Mouse (Mus musculus) spleen, adult 18-20 months (tissue): Measurements from ENCODE around the gene Spg7.
A peak's percentile ranks its signal among the peaks of the same experiment; 100 is the strongest.
"Not testable (repeated sequence)": the region's sequence is repeated elsewhere in the genome, so short reads cannot be mapped to it uniquely, and the experiment has no call there.

Experiments
- DNase-seq, 2 experiments: peaks; one replicate each; pipeline ENCODE4 v3.0.0; 2022; ENCODE audit warnings: mixed read lengths in 2 of 2

Gene Spg7

DNA sequence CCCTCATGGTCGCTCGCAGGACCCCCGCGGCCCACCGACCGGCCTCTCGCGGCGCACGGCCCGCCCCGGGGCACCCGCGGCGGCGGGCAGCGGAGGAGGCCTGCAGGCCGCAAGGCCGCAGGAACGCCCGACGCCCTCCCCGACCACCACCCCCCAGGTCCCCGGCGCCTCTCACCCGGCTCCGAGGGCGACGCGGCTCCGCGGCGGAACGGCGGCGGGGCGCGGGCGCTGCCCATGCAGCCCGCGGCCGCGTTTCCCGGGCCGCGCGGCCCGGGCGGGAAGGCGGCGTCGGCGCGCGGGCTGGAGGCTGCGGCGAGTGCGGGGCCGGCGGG, 21.0 kb upstream of the Spg7 start:
- peak in 1 of 2 experiments; percentile 44 for DNase-seq

DNA sequence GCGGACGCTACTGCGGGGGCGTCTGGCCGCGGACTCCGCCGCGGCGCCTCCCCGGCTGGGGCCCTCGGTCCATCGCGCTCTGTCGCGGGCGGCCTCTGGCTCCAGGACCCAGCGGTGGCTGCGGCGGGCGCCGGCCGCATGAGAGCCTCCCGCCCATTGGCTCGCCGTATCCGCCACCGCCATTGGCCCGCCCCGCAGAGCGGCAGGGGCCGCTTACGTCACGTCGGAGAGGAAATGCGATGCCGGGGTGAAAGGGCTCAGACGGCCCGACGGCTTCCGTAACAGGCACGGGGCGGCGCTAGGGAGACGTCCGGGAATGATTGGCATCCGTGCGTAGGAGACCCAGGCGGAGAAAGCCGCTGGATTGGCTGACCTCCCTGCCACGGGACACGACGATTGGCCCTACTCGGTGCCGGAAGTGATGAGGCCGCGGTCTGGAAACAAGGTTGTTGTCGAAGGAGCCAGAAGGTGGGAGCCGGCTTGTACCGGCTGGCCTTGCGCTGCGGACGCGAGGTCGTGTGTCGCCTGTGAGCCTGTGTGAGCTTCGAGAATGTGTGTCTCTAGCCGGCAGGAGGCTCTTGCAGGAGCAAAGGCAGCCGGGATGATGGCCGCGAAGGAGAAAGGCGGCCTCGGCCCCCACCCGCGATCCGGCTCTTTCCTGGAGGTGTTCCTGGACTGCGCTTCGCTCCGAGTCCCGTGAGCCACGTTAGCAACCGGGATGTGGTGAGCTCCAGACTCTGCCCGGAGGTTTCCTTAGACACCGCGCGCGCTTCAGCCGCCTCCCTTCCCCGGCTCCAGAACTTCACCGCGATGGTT, 20.4 kb upstream of the Spg7 start, which contains the start of gene Ankrd11:
Gene Ankrd11, minus strand, starts transcription at position 120 of the 816 bp plus-strand sequence.
- peak; percentile 98 to 100 for DNase-seq

DNA sequence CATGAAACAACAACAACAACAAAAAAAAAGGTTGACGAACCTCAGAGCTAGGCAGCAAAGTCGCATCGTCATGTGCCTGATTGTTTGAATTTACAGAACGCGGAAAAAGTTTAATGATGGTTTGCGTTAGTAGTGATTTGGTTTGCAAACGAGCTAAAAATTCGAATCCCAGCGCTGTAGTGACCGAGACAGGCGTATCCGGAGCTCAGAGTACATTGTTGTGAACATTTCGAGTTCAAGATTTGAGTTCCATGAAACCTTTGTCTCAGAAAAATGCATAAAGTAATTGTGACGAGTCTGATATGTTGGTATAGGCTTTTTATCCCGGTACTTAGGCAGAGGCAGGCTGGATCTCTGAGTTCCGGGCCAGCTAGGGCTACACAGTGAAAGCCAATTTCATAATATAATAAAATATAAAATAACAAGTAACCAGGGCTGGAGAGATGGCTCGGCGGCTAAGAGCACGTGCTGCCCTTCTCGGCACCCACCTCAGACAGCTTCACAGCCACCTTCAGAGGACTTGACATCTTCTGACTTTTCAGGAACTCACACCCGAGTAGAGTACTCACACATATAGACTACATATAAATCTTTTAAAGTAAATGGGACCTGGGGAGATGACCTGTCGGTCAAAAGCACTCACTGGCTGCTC, 19.6 kb upstream of the Spg7 start:
- DNase-seq, result no peak

DNA sequence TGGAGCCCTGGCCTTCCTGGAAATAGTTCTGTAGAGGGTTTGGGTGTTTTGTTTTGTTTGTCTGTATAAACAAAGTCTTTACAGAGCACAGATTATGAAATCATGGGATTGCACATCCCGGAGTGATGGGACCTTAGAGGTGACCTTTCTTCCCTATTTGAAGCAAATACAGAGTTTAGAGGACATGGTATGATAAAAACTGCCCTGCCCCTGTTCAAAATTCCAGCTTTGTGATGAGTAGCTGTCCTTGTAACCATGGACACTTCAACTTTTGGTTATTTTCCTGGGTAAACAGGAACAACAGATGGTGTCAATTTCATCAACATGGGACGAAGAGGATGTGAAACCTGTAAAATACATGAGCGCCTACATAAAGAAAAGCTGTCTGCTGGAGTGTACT, 18.8 kb upstream of the Spg7 start:
- no peak for DNase-seq

DNA sequence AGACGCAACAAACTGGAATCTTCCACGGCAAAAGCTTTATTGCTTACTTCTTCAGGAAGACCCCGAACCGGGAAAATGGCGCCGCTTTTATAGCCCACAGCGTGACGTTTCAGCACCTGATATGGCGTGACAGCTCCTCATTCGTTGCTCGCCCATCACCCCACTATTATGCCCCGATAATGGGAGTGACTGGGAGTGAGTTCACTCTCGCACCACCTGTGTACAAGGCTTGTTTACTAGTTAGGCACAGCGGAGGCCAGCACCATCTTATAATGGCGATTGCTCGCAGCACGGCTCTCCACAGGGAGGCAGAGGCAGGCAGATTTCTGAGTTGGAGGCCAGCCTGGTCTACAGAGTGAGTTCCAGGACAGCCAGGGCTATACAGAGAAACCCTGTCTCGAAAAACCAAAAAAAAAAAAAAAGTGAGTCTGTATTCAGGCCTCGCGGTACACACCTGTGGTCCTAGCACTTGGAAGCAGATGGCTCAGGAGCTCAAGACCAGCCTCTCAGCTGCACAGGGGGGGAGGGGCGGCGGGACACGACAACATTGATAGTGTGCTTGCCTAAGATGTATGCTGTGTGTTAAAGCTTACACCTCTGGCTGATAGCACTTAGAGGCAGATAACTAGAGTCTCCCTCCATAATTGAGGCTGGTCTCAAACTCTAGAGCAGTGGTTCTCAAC, 17.9 kb upstream of the Spg7 start:
- not testable (repeated sequence) for DNase-seq

DNA sequence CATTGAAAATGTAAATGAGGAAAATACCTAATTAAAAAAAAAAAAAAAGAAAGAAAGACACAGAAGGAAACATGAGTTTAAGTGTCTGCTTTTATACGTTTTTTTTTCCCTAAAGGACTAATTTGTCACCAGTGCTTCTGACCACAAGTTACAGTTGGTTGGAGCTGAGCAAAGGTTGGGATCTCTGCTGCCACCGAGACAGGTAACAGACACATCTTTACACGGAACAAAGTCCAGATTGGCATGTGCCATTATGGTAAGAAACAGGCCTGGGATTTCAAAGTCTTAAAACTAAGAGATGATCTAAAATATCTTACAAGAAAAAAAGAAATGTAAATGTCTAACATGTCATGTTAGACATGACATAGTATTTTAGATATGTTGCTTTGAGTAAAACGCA, 16.0 kb upstream of the Spg7 start:
- no peak for DNase-seq

DNA sequence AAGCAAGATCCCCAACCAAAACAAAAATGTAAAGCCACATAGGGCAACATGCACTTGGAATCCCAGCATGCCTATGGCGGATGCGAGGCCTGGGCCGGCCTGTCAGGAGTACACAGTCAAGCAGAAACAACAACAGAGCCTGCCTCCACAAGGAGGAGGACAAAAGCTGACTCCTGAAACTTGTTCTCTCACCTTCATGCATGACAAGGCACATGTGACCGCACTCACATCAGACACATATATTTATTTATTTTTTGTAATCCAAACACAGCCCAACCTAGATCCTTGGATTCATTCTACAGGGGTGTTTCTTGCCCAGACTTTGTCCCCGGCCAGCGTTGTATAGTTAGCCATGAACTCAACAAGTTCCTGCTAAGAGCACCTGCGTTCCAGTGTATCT, 14.9 kb upstream of the Spg7 start:
- no peak for DNase-seq

DNA sequence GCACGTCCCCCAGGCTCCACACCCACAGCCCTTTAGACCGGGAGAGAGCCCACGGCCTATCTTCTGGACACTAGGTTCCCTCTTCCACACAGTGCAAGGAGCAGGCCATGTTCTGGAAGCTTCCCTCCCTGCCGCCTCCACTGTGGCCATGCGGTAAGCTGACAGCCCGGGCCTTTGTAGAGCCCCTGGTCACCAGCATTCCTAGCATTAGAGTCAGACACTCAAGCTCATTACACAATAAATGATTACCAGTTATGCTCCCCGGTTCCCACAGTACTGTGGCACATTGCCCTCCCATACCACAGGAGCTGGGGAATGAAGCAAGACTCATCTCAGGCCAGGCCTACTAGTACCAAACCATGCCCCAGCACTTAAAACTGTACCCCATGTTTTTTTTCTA, 14.3 kb upstream of the Spg7 start:
- DNase-seq, result no peak

DNA sequence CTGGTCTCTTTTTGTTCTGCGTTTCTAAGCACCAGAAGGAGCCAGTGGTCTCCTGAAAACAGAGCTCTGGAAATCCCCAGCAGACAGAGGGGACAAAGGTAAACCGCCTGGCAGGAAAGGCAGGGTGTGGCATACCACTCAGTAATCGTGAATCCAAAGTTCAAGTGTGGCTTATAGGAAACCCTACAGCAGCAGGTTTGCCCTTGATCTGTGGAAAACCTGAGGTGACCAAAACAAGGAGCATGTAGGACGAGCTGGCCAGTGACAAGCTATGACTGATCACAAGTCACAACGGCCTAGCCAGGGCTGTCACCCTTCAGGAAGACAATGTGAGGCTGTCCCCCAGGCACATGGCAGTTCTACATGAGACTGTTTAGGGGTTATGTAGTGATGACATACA, 11.3 kb upstream of the Spg7 start:
- DNase-seq, result no peak

DNA sequence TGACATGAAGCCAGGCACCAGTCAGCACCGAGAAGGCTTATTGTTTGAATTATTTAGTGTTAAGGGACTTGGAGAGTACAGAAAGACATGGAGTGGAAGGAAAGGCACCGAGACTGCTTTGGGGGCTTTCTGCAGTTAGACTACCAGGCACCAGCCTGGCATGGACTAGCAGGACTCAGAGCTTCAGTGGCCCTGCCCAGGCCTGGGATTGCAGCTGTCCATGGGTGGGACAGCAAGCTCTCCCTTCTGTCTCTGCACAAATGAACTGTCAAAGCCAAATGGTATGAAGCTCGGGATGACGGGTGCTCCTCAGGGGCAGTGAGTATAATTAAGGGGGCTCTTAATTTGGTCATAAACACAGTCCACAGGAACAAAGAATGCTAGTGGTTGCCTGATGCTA, 1.3 kb downstream of the Spg7 start:
- DNase-seq, result no peak

DNA sequence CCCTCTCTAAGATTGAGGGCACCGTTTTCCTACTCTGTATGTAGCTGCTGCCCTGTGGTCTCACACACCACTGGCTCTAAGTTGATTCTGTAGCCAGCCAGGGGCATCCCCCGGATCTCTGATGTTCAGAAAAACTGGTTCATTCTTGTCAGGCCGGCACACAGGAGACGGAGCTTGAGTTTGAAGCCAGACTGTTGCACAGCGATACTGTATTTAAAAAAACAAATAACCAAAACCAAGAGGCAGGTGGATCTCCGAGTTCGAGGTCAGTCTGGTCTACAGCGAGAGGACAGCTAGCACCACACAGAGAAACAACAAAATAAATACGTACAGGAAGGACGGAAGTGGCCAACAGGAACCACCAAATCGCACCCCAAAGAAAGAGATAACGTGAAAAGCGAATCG, 2.1 kb downstream of the Spg7 start:
- DNase-seq, result peak in 1 of 2 experiments; percentile 30

DNA sequence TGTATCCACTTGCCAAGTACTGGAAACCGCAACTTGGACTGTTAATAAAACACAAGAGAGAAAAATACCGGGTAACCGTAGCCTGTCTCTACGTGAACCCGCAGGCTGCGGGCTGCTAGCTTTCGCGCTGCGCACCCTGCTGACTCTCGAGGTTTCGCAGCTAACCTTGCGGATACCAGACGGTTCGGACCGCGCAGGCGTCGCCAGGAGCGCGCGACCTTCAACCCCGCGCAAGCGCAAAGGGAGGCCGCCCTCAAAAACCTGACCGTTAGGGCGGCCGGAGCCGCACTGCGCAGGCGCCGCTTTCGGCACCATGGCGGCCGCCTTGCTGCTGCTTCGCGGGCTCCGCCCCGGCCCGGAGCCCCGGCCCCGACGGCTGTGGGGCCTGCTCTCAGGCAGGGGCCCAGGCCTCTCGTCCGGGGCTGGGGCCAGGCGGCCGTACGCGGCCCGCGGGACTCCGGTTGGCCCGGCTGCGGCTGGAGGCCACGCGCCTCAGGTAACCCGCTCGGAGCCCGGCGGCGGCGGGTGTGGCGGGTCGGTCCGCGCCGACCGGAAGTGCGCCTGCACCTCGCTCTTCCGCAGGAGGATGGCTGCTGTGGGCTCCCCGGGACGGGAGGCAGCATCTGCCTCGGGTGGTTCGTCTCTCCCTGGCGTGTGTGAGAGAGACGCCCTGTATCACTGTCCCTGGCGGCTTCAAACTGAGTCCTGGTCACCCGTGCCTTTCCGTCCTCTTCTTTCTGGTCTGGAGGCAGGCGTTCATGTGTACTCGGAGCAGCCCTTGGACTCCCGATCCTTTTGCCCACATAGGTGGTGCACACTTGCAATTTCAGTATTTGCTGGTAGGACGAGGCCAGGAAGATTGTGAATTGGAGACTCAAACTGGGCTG, 2.7 kb downstream of the Spg7 start:
- DNase-seq, result peak; percentile 91 to 93

DNA sequence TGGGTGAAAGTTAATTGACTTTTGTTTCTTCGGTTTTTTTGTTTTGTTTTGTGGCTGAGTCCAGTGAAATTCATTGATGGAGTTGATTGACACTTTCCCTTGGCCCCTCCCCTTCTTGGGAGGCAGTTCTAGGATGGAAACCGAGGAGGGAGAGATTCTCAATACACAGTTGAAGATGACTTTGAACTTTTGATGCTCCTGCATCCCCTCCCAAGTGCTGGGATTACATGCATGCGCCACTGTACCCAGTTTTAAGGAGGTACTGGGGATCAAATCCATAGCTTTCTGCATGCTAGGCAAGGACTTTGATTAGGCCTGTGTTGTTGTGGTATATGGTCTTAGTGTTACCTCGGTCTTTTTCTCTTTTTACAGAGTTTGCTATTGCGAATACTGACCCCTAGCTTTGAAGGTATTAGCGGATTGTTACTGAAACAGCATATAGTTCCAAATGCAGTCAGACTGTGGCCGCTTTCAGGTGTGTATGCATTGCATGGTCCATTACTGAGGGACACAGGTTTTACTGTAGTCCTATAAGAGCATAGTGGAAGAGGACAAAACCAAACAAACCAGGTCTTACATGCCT, 3.5 kb downstream of the Spg7 start:
- no peak for DNase-seq

DNA sequence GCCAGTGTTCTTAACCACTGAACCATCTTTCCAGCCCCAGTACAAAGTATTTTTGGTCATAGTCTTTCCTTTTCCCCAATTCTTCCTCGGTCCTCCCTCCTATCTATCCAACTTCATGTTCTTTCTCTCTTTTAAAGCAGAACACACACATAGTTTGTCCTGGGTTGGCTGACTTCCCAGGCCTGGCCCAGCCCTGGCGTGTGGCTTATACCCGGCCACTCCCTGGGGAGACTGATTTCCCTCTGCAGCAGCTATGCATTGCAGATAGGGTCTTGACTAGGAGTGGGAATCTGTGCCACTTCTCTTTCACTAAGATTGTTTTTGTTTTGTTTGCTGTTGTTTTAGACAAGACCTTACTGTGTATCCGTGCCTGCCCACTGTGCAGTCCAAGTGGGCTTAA, 8.4 kb downstream of the Spg7 start:
- DNase-seq, result no peak

DNA sequence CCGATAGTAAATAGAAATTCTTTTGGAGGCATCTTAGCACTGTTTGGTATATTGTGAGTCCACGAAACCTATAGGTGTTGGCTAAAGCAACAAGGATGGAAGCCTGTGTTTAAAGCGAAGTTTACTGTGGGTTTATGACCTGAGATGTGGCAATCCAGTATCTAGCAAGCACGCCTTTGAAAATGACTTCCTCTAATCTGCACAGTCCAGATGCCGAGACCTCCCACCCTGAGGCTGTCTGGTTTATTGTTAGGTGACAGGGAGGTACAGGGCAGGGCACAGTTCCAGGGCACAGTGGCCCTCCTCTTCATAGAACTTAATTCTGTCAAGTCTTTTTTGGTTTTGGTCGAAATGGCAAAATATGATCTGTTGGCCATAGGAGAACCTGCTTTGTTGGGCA, 14.5 kb downstream of the Spg7 start:
- no peak for DNase-seq

DNA sequence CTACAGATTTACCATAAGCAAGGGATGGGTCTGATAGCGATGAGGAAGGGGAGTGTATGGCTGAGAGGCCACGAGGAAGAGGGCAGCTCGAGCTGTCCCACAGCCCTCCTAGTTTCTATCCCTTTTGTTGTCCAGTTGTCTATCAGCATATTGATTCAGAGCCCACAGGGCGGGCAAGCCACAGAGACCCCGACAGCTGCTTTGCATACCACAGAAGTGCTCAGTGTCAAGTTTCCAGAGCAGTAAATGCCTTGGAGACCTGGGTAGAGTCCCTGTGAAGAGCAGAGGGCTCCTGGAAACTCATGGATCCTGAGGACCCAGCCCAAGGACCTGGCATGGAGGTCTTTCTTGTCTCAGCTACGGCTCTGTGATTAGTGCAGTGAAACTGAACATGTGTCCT, 20.3 kb downstream of the Spg7 start:
- no peak for DNase-seq

DNA sequence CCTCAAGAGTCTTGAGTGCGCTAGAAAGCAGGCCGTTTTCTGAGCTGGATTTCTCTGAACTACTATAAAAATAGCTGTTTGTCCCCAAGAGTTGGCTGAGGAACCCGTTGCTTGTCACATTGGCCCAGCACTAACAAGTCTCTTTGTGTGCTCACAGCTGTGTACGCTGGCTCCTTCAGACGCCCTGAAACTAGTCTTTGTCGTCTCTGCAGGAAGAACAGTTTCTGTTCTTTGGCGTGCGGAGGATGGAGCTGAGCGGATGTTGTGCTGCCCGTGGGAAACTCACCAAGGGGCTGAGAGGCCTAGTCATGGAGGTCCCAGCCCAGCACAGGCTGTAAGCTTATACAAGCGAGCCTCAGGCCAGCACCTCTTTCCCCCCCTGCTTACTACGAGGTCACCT, 20.9 kb downstream of the Spg7 start:
- DNase-seq, result no peak

DNA sequence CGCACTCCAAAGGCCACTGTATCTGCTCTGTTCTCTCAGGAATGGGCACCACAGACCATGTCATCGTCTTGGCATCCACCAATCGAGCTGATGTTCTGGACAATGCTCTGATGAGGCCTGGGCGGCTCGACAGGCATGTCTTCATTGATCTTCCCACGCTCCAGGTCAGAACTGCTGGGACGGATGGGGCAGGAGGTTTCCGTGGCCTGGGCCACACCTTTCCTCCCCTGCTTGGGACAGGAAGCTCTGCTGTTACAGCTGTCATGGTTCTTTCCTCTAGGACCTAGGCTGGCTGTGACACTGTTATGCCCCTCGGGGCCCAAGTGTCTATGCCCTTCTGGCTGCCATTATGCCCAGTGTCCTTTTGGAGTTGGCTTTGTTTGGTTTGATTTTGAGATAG, 24.5 kb downstream of the Spg7 start:
- no peak for DNase-seq

DNA sequence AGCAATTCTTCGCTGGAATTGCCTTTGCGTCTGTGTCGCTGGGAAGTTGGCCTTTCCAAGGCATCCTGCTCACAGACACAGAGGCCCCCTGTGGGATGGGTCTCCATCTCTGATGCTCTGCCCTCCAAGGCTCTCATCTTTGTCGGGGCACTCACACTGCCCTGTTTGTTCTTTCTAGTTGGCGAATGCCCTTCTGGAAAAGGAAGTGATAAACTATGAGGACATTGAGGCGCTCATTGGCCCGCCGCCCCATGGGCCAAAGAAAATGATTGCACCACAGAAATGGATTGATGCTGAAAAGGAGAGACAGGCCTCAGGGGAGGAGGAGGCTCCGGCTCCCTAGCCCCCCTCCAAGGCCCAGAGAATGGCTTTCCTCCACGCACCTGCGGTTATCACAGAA, 34.5 kb downstream of the Spg7 start:
- no peak for DNase-seq

DNA sequence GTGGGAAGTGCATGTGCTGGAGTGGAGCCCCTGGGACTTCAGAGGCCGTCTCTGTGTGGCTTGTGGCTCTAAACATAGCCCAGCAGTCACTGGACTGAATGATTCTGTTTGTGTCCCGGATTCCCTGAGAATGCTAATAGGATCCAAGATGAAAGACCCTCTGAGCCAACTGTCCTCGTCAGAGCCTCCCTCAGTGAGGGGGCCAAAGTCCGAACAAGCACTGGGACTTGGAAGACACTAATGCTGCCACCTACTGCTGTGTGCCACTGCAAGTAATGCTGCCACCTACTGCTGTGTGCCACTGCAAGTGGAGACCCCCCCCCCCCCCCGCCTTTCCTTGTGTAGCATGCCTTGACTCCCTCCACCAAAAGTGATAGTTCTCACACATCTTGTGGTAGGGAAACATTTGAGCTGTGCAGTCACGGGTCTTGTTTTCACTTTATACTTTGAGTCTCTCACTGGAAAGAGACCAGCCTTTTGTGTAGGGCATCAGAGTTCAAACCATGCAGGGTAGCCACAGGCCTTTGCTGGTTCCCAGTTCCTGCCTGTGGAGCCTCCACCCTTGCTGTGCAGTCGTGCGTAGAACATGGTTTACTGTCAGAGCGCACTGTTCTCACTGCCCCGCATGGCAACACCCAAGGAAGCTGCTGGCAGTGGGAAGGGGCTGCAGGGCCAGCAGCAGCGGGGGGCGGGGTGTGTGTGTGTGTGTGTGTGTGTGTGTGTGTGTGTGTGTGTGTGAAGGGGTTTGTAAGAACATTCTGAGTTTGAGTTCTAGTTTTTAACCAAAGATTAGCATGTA, 35.2 kb downstream of the Spg7 start:
- peak in 1 of 2 experiments; percentile 25 for DNase-seq

DNA sequence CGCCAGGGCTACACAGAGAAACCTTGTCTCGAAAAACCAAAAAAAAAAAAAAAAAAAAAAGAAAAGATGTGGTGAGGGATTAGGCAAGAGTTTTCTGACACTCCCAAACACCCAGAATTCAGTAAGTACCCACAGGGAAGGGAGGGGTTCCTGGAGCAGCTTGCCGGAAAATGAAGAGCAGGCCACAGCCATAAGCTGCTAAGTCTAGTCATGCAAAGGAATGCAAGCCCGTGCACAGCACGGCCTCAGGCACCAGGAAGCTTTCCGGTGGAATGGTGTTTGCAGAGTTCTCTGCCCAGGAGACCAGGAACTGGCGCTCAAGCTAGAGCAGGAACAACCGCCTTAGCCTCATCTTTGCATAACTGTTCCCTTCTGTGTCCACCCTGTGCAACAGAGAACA, 37.5 kb downstream of the Spg7 start:
- no peak for DNase-seq

DNA sequence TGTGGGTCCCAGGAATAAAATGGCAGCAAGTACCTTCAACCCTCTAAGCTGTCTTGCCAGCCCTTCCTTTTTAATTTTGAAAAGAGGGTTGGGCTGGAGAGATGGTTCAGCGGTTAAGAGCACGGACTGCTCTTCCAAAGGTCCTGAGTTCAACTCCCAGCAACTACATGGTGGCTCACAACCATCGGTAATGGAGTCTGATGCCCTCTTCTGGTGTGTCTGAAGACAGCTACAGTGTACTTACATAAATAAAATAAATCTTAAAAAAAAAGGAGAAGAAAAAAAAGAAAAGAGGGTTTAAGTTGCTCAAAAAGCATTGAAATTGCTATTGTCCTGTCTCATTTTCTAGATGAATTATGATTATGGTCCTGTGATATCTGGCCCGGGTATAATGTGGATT, 38.5 kb downstream of the Spg7 start:
- no peak for DNase-seq
